Mouse (Mus musculus): ENCODE measurements around the gene Dusp16.

GRCm38 (mm10) chr6:134720150-134720549, 72.3 kb downstream of the Dusp16 start:
- TF ChIP-seq CHD2 (IDR thresholded peaks at IDR 0.05; ENCODE audit: low read depth, low read length) (no peak), ZNF384 (IDR thresholded peaks at IDR 0.05; ENCODE audit: low read depth, low read length) (no peak), HCFC1 (IDR thresholded peaks at IDR 0.05; ENCODE audit: borderline replicate concordance, insufficient read depth, low read length) (no peak)

Data from ES-E14 (cell line).